Mouse (Mus musculus): ENCODE data around the gene Mindy1.

- TF ChIP-seq CTCF (IDR thresholded peaks at IDR 0.05; ENCODE audit: control insufficient read depth, insufficient read depth, low read length) = no peak
- no peak for TF ChIP-seq POLR2A (IDR thresholded peaks at IDR 0.05; ENCODE audit: borderline replicate concordance, control insufficient read depth, low read depth, low read length)
Measured at GRCm38 (mm10) chr3:95277149-95277551, 4.0 kb upstream of the Mindy1 start.

All from bone marrow, adult 2 months (tissue).